Mouse (Mus musculus) lung, adult 2 months (tissue): ENCODE measurements around the gene 2810004N23Rik.

Experiments used
- CTCF ChIP-seq: fragments of 200-500 bp; IDR thresholded peaks from 2 replicates; pipeline ENCODE4 v1.5.1; 2011; ENCODE audit warnings: mild to moderate bottlenecking, low read length, control low read depth; ENCODE audit not compliant: insufficient read depth
- POLR2A ChIP-seq: fragments of 200-500 bp; IDR thresholded peaks from 2 replicates; pipeline ENCODE4 v1.6.1; 2011; ENCODE audit warnings: low read depth, mild to moderate bottlenecking, control low read depth, low read length, borderline replicate concordance; ENCODE audit errors: extremely low read depth

- TF ChIP-seq POLR2A (no peak), CTCF (no peak)
Observed at GRCm38 (mm10) chr8:124892596-124892995, 29.7 kb upstream of the 2810004N23Rik start.
